Mouse (Mus musculus) adrenal gland, adult (tissue): ENCODE measurements at regions not wholly inside any gene's neighbourhood (a gene's known extent, or its start where the extent isn't known, plus 50 kb on each side); places are given as distances from the start of the nearest gene placed in this dataset.
A peak's percentile ranks its signal among the peaks of the same experiment; 100 is the strongest.
"Not testable (repeated sequence)": the region's sequence is repeated elsewhere in the genome, so short reads cannot be mapped to it uniquely, and the experiment has no call there.

Experiments
- DNase-seq, 2 experiments: peaks; one replicate each; pipeline ENCODE4 v3.0.0; 2022 to 2023; ENCODE audit warnings: low spot score in 1 of 2; ENCODE audit not compliant: inconsistent age in 2 of 2

DNA sequence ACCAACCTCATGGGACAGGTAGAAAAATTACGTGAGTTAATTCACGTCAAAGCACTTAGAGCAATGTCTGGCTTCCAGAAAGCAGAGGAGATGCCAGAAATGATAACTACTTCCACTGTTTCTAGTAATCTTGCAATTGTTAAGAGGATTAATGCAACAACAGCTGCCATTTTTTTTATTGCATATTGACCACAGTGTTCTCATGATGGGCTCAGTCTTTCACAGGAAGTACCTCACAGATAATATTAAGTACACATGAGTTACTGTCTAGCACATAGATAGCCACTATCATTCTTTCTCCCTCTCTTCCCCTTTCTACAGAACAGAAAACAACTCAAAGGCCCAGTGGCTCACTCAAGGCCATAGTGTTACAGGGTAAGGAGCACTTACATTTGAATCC is 104.8 kb upstream of the Abca1 start:
- DNase-seq: no peak

- peak; percentile 91 to 96 for DNase-seq
These were observed 104.1 kb upstream of the Abca1 start for GRCm38 (mm10) chr4:53263776-53264175.

DNA sequence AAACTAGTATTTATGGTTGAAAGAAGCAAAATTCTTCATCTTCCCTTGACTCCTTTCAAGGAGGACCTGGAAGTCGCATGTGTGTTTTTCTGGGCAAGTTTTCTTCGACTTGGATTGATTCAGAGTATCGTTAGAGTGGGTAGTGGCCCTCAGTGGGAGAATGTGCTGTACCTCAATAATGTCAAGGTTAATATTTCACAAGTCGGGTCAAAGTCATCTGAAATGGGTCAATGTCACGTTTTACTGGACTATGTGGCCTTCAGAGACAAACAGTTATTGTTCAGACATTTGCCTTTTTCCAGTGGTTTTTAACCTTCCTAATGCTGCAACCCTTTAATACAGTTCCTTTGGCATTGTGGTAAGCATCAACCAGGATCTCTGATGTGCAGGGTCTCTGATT is 102.8 kb upstream of the Abca1 start:
- DNase-seq: peak; percentile 52 to 90

GRCm38 (mm10) chr4:53261556-53262140 is 102.0 kb upstream of the Abca1 start:
- peak; percentile 70 to 86 for DNase-seq

- no peak for DNase-seq
These were observed 99.3 kb upstream of the Abca1 start for GRCm38 (mm10) chr4:53258975-53259374.

GRCm38 (mm10) chr4:53256996-53257395 is 97.3 kb upstream of the Abca1 start:
- DNase-seq: peak; percentile 77 to 91

- no peak for DNase-seq
These were observed 94.8 kb upstream of the Abca1 start for GRCm38 (mm10) chr4:53254483-53254882.

DNA sequence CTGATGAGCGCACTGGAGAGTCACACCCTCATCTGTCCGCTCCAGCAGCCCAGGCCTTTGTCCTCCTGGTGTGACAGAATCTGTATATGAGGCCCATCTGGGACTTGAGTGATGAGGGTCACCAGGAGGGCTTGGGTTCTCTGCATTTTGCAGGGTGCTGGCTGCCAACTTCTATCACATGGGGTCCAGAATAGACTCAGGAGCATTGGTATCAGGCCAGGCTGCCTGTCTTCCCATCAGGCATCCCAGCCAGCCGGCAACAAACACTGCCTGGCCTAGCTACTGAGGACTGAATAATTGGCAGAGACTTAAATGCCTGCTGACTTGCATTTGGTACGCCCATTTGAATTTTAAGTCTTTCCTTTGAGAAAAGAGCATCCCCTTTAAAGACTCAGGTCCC is 94.0 kb upstream of the Abca1 start:
- DNase-seq: no peak

- no peak for DNase-seq
These were observed 90.6 kb upstream of the Abca1 start for GRCm38 (mm10) chr4:53250325-53250724.

GRCm38 (mm10) chr4:53246083-53246747 is 86.5 kb upstream of the Abca1 start:
- DNase-seq: no peak

GRCm38 (mm10) chr4:53245553-53245952 is 85.9 kb upstream of the Abca1 start:
- DNase-seq: no peak

DNA sequence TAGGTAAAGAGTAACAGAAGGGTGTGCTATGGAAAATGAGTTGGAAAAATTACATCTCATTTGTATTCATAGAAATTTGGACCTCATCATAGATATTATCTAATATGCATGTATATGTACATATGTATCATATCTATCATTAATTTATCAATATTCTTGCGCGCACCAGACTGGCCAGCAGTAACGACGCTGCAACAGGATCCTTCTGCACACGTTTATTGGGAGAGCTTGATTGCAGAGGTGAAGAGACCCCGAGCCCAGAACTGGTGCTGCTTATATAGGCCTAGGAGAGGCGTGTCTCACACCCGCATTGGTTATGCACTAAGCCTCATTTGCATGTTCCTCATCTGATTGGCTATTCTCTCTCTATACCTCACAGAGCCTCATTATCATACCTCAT is 83.8 kb upstream of the Abca1 start:
- DNase-seq: not testable (repeated sequence)

- peak; percentile 51 to 69 for DNase-seq
These were observed 80.2 kb upstream of the Abca1 start for GRCm38 (mm10) chr4:53239856-53240255.

- no peak for DNase-seq
These were observed 78.9 kb upstream of the Abca1 start for GRCm38 (mm10) chr4:53238314-53239259.

GRCm38 (mm10) chr4:53235870-53236269 is 76.2 kb upstream of the Abca1 start:
- no peak for DNase-seq

- DNase-seq: no peak
These were observed 72.7 kb upstream of the Abca1 start for GRCm38 (mm10) chr4:53232436-53232835.

DNA sequence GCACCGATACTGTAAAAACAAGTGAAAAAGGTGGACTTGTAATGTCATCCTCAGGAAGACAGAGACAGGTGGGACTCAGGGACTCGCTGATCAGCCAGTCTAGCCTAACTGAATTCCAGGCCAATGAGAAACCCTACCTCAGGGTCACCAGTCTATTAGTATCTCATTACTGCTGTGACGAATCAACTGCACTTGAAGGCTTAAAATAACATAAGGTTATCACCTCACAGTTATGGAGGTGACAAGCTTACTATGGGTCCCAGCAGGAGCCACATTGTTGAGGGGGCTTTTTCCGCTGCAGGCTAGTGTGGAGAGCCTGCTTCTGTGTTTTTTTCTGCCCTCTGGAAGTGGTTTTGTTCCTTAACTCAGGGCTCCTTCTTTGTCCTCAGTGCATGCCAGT is 72.2 kb upstream of the Abca1 start:
- DNase-seq: no peak

DNA sequence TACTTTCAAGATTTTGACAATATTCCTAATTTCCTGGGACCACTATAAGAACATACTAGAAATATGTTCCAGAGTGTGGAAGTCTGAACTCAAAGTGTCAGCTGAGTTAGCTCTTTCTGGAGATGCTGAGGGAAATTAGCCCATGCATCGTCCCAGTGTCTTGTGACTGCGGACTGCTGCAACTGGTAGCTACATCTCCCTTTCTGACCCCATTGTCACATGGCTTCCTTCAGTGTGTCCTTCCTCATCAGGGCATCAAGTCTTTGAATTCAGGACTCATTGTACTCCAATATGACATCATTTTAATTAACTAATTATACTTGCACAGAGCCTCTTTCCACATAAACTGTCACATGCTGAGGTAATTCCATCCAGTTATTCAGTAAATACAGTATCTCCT is 71.4 kb upstream of the Abca1 start:
- DNase-seq: no peak

- DNase-seq: peak; percentile 30 to 61
These were observed 68.7 kb upstream of the Abca1 start for GRCm38 (mm10) chr4:53228444-53228843.

GRCm38 (mm10) chr4:53227771-53228170 is 68.1 kb upstream of the Abca1 start:
- DNase-seq: peak; percentile 62 to 85

DNA sequence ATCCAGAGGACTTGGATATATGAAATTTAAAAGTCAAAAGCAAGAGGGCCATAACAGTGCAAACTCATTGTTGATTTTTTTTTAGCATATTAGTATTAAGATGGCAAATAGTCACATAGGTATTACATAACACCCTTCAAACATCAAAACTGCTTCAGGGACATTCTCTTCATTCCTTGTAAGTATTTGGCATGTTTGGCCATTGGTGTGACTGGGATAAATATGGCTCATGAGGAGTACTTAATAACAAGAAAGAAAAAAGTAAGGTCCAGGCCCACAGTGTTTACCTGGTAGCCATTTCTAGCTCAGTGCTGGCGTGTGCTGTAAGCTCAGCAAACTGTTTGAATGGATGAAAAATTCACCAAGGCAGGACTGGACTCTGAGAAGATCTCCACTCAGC is 67.4 kb upstream of the Abca1 start:
- no peak for DNase-seq

DNA sequence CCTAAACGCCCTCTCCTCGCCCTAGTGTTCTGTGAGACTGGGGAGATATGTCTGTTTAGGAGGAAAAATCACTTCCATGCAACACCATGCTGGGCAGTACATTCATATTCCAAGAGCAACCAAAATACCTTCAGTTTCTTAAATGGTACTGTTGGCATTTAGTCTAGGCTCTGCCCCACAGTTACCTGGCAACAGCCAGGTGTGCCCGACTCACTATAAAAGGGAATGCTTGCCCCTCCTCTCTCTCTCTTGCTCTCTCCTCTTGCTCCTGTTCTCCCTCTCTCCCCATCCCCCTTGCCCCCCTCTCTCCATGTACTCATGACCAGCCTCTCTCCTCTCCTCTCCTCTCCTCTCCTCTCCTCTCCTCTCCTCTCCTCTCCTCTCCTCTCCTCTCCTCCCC is 66.7 kb upstream of the Abca1 start:
- no peak for DNase-seq
